Mouse (Mus musculus) heart, postnatal 0 days (tissue): Measurements from ENCODE around the gene Pomgnt1. TPM values are rescaled to one million over a fixed set of nuclear protein-coding genes. Genes with fewer than 3 reads are reported as not detected.

Source experiments
- ATAC-seq: fragments of 200-750 bp; cut with Nextera tagmentation; 2 replicates; pipeline ENCODE4 v1.8.0; 2017; ENCODE audit warnings: low read depth, moderate number of reproducible peaks, moderate library complexity; ENCODE audit not compliant: insufficient read depth
- DNase-seq: peaks from one replicate; pipeline ENCODE4 v3.0.0-alpha.2; 2016; ENCODE audit warnings: low spot score
- H3K27ac ChIP-seq: fragments of 300-500 bp; sonication (generic); 2 replicates; pipeline ENCODE4 v1.5.1; 2014; ENCODE audit warnings: low read depth, mild to moderate bottlenecking
- H3K27me3 ChIP-seq: fragments of 300-500 bp; sonication (generic); 2 replicates; pipeline ENCODE4 v1.6.1; 2014; ENCODE audit warnings: low read length, mixed read lengths; ENCODE audit not compliant: control insufficient read depth, insufficient read depth
- H3K36me3 ChIP-seq: fragments of 300-500 bp; sonication (generic); replicated peaks from 2 replicates; pipeline ENCODE4 v1.6.1; 2014; ENCODE audit warnings: low read length, mixed read lengths; ENCODE audit not compliant: control insufficient read depth, insufficient read depth
- H3K4me1 ChIP-seq: fragments of 300-500 bp; sonication (generic); 2 replicates; pipeline ENCODE4 v1.6.1; 2014; ENCODE audit warnings: antibody characterized with exemption; ENCODE audit not compliant: control insufficient read depth, insufficient read depth
- H3K4me2 ChIP-seq: fragments of 300-500 bp; sonication (generic); 2 replicates; pipeline ENCODE4 v1.6.1; 2014; ENCODE audit warnings: low read depth, mild to moderate bottlenecking, low read length, moderate library complexity
- H3K4me3 ChIP-seq: fragments of 300-500 bp; sonication (generic); 2 replicates; pipeline ENCODE4 v1.5.1; 2014; ENCODE audit warnings: low read depth, low read length
- H3K9ac ChIP-seq: fragments of 300-500 bp; sonication (generic); replicated peaks from 2 replicates; pipeline ENCODE4 v1.6.1; 2014; ENCODE audit warnings: low read depth, low read length, mixed read lengths
- H3K9me3 ChIP-seq: fragments of 300-500 bp; sonication (generic); replicated peaks from 2 replicates; pipeline ENCODE4 v1.6.1; 2016; ENCODE audit warnings: low read length; ENCODE audit not compliant: control insufficient read depth
- CTCF ChIP-seq: IDR thresholded peaks from 2 replicates; pipeline ENCODE4 v1.5.1; 2016; ENCODE audit warnings: antibody characterized with exemption, control low read depth, low read depth
- EP300 ChIP-seq: IDR thresholded peaks from 2 replicates; pipeline ENCODE4 v1.6.1; 2016; ENCODE audit warnings: antibody characterized with exemption, low read depth
- WGBS: fragments of 180-500 bp; shearing (Covaris S2); extraction: QIAGEN DNeasy Blood & Tissue Kit; methylation state at CpG from one replicate; pipeline ENCODE4 v1.1.7; 2014; 5-methylcytosine and 5-hydroxymethylcytosine counted together
- polyA plus RNA-seq: library from polyadenylated mRNA; unstranded; fragments of >200 nt; fragmentation: Nextera tagmentation; extraction: Ambion mirVana; gene quantifications from 2 replicates; pipeline ENCODE4 v1.2.1, GENCODE M21; 2015
- total RNA-seq: library from RNA; depleted of rRNA; stranded (reverse); fragments of >200 nt; gene quantifications from 2 replicates; pipeline ENCODE4 v1.2.3, GENCODE M21; 2014; ENCODE audit warnings: low replicate concordance

The Pomgnt1 gene
- total and polyA plus RNA-seq, 2 experiments from 2014 or later, result 59.6 to 91.3 TPM

- 35% methylated on average over 3 of the region's 3 CpGs for WGBS
- ATAC-seq, result peak; percentile 69
- H3K27ac ChIP-seq, result peak overlapping the region; percentile 40
Measured at GRCm38 (mm10) chr4:116160769-116161168, 37.1 kb downstream of the Pomgnt1 start.

GRCm38 (mm10) chr4:116162142-116162541 is 38.5 kb downstream of the Pomgnt1 start:
- peaks cover 24% of the 10 kb centered on the region for H3K36me3 ChIP-seq
- H3K27me3 ChIP-seq, result no peaks in the 10 kb centered on the region
- WGBS, result 41% methylated on average over 4 of the region's 4 CpGs
- no peak for TF ChIP-seq EP300
- no peak for TF ChIP-seq CTCF
- no peak overlapping the region for H3K9ac ChIP-seq
- peak; percentile 30; the same call in 1 of the 2 replicates for ATAC-seq
- no peak overlapping the region for H3K4me2 ChIP-seq
- H3K4me1 ChIP-seq, result peaks cover 19% of the 10 kb centered on the region
- peak; percentile 32 for DNase-seq
- no peaks in the 10 kb centered on the region for H3K9me3 ChIP-seq
- peak overlapping the region; percentile 41; the same call in 1 of the 2 replicates for H3K27ac ChIP-seq
- no peak overlapping the region for H3K4me3 ChIP-seq

More at GRCm38 (mm10) chr4:116160769-116161168, 37.1 kb downstream of the Pomgnt1 start:
- TF ChIP-seq CTCF (no peak), EP300 (no peak)
- Histone ChIP-seq H3K9me3 (no peaks in the 10 kb centered on the region), H3K4me3 (no peak overlapping the region), H3K9ac (no peak overlapping the region), H3K4me2 (no peak overlapping the region), H3K27me3 (no peaks in the 10 kb centered on the region), H3K4me1 (peaks cover 19% of the 10 kb centered on the region), H3K36me3 (peaks cover 38% of the 10 kb centered on the region)
- DNase-seq, result peak; percentile 32

- 83% methylated on average over 2 of the region's 2 CpGs for WGBS
- Histone ChIP-seq H3K4me2 (no peak overlapping the region), H3K4me1 (peaks cover 19% of the 10 kb centered on the region), H3K4me3 (no peak overlapping the region), H3K9ac (no peak overlapping the region), H3K9me3 (no peaks in the 10 kb centered on the region), H3K27me3 (no peaks in the 10 kb centered on the region), H3K36me3 (no peaks in the 10 kb centered on the region), H3K27ac (no peak overlapping the region)
- no peak for ATAC-seq
- no peak for DNase-seq
- TF ChIP-seq CTCF (no peak), EP300 (no peak)
Measured at GRCm38 (mm10) chr4:116164759-116165554, 41.3 kb downstream of the Pomgnt1 start.

GRCm38 (mm10) chr4:116165708-116166407 is 42.2 kb downstream of the Pomgnt1 start:
- H3K27ac ChIP-seq, result no peak overlapping the region
- ATAC-seq (no peak), DNase-seq (no peak)
- H3K4me2 ChIP-seq, result no peak overlapping the region
- H3K9ac ChIP-seq, result no peak overlapping the region
- no peaks in the 10 kb centered on the region for H3K27me3 ChIP-seq
- no peak overlapping the region for H3K4me3 ChIP-seq
- no peaks in the 10 kb centered on the region for H3K36me3 ChIP-seq
- TF ChIP-seq EP300, result no peak
- no peak for TF ChIP-seq CTCF
- WGBS, result 72% methylated on average over 8 of the region's 8 CpGs
- H3K9me3 ChIP-seq, result no peaks in the 10 kb centered on the region
- H3K4me1 ChIP-seq, result peaks cover 14% of the 10 kb centered on the region

GRCm38 (mm10) chr4:116167404-116167803 is 43.8 kb downstream of the Pomgnt1 start, which contains the start of gene Tspan1:
Gene Tspan1 (minus strand): TSS chr4:116167601.
- Histone ChIP-seq H3K4me1 (peaks cover 5% of the 10 kb centered on the region), H3K36me3 (no peaks in the 10 kb centered on the region), H3K9me3 (no peaks in the 10 kb centered on the region), H3K27me3 (no peaks in the 10 kb centered on the region), H3K4me2 (no peak within 1 kb of the TSS), H3K27ac (no peak within 1 kb of the TSS), H3K4me3 (no peak within 1 kb of the TSS), H3K9ac (no peak within 1 kb of the TSS)
- DNase-seq, result no peak
- ATAC-seq, result no peak
- TF ChIP-seq CTCF, result no peak
- no peak for TF ChIP-seq EP300
- WGBS, result 32% methylated on average over 7 of the region's 7 CpGs
